12 mouse cellular contexts compared by ENCODE assay signal in genomic region chr9:115543665-115544064, GRCm38 (mm10).
DNase-seq lines count a peak whose midpoint lies in the region; ATAC-seq and TF ChIP-seq lines count a peak whose summit lies in the region.
"Had no signal": no experiment of that assay in that cellular context is flagged by ENCODE, and none has a peak within 500 bp of the region (broad histone marks: within the 10 kb centered on the region; RNA-seq: fewer than 3 reads in every experiment).

No protein-coding gene starts in this region.

- 0 out of 2 replicates have a peak, but pooled peaks cover 4% of the 10 kb centered on the region for H3K4me1 ChIP-seq in heart, embryonic 11.5 days (ENCODE audit: control insufficient read depth, insufficient read depth, low read length)
- H3K4me1 ChIP-seq in liver, adult 2 months (ENCODE audit: control insufficient read depth, insufficient read depth, low read length) = no peaks in the 10 kb centered on the region
- H3K4me1 ChIP-seq in lung, embryonic 16.5 days (replicated peaks; ENCODE audit: control insufficient read depth, insufficient read depth, low read length) = peaks cover 10% of the 10 kb centered on the region; the same call in 1 of the 2 replicates

- no peak overlapping the region for H3K27ac ChIP-seq in heart, embryonic 11.5 days (ENCODE audit: low read depth, low read length)
- H3K27ac ChIP-seq in liver, adult 2 months (replicated peaks; ENCODE audit: insufficient read depth, low read depth, low read length) = no peak overlapping the region
- H3K27ac ChIP-seq in lung, embryonic 16.5 days (ENCODE audit: low read length) = 0 out of 2 replicates have a peak overlapping the region, but pooled peaks have one; percentile 44
- H3K27ac ChIP-seq: liver, embryonic 14.5 days; midbrain, embryonic 15.5 days had no signal

- DNase-seq in heart, adult 11 months = peak; percentile 95
- DNase-seq in liver, adult 2 months (ENCODE audit: extremely low read depth, low read depth, low spot score) = peak; percentile 5
- no peak for DNase-seq in liver
- peak; percentile 65 for DNase-seq in adrenal gland, adult 2 months
- DNase-seq in gastrocnemius, postnatal 10 days = no peak
- no peak for DNase-seq in layer of hippocampus, postnatal 14 days (ENCODE audit: low spot score in 2 of 2)
- DNase-seq: cerebellum, adult 9-10 months; thymus, adult 18-20 months had no signal

- WGBS in heart, embryonic 11.5 days (ENCODE audit: insufficient replicate concordance) = 69% methylated on average over 9 of the region's 9 CpGs
- 22% methylated on average over 9 of the region's 9 CpGs for WGBS in liver, adult 2 months
- 33% methylated on average over 9 of the region's 9 CpGs for WGBS in lung, embryonic 16.5 days

- H3K4me3 ChIP-seq in heart, embryonic 11.5 days (ENCODE audit: low read depth, low read length) = no peak overlapping the region
- H3K4me3 ChIP-seq in liver, adult 2 months (ENCODE audit: insufficient read depth, low read depth, low read length) = no peak overlapping the region
- no peak overlapping the region for H3K4me3 ChIP-seq in lung, embryonic 16.5 days (ENCODE audit: low read length)
- H3K4me3 ChIP-seq: midbrain, embryonic 15.5 days had no signal

- H3K4me2 ChIP-seq in heart, embryonic 11.5 days = no peak overlapping the region
- H3K4me2 ChIP-seq in lung, embryonic 16.5 days (ENCODE audit: low read depth, low read length) = no peak overlapping the region
- H3K4me2 ChIP-seq: midbrain, embryonic 15.5 days had no signal

- TF ChIP-seq POLR2A in liver, adult 2 months (IDR thresholded peaks at IDR 0.05; ENCODE audit: extremely low read depth, insufficient read depth, low read length) = no peak

- no peaks in the 10 kb centered on the region for H3K36me3 ChIP-seq in heart, embryonic 11.5 days (ENCODE audit: control insufficient read depth, insufficient read depth, low read length)
- H3K36me3 ChIP-seq in liver, adult 2 months (ENCODE audit: control insufficient read depth, insufficient read depth, low read length) = no peaks in the 10 kb centered on the region
- no peaks in the 10 kb centered on the region for H3K36me3 ChIP-seq in lung, embryonic 16.5 days (ENCODE audit: control insufficient read depth, insufficient read depth, low read length)
- H3K36me3 ChIP-seq: midbrain, embryonic 15.5 days had no signal

- no peak overlapping the region for H3K9ac ChIP-seq in heart, embryonic 11.5 days (ENCODE audit: low read depth, low read length)
- no peak overlapping the region for H3K9ac ChIP-seq in liver, adult 2 months (ENCODE audit: low read depth, low read length)
- no peak overlapping the region for H3K9ac ChIP-seq in lung, embryonic 16.5 days (ENCODE audit: low read length)
- H3K9ac ChIP-seq: liver, embryonic 14.5 days; midbrain, embryonic 15.5 days had no signal

- TF ChIP-seq CTCF in liver, adult 2 months (IDR thresholded peaks at IDR 0.05; ENCODE audit: low read depth, low read length) = no peak

- no peaks in the 10 kb centered on the region for H3K9me3 ChIP-seq in heart, embryonic 11.5 days (replicated peaks; ENCODE audit: control insufficient read depth, low read length)
- peaks cover 4% of the 10 kb centered on the region; the same call in 1 of the 2 replicates for H3K9me3 ChIP-seq in lung, embryonic 16.5 days (ENCODE audit: control insufficient read depth, low read length)
- H3K9me3 ChIP-seq: midbrain, embryonic 15.5 days had no signal

- H3K79me2 ChIP-seq in liver, adult 2 months (ENCODE audit: control insufficient read depth, insufficient read depth, low read length) = no peaks in the 10 kb centered on the region

- no peaks in the 10 kb centered on the region for H3K27me3 ChIP-seq in heart, embryonic 11.5 days (ENCODE audit: control insufficient read depth, insufficient read depth, low read length)
- no peaks in the 10 kb centered on the region; the same call in 1 of the 2 replicates for H3K27me3 ChIP-seq in liver, adult 2 months (ENCODE audit: control insufficient read depth, insufficient read depth, low read length)
- no peaks in the 10 kb centered on the region for H3K27me3 ChIP-seq in lung, embryonic 16.5 days (ENCODE audit: control insufficient read depth, insufficient read depth, low read depth, low read length)
- H3K27me3 ChIP-seq: midbrain, embryonic 15.5 days had no signal

- no peak for ATAC-seq in heart, embryonic 11.5 days (replicated peaks; ENCODE audit: insufficient number of reproducible peaks, low FRiP score, low TSS enrichment)
- ATAC-seq in lung, embryonic 16.5 days (ENCODE audit: low read depth) = peak; percentile 74
- ATAC-seq: midbrain, embryonic 15.5 days had no signal

Comparison
In these comparisons a context has a peak if more than half of its experiments do, and no peak if none do; other contexts are left out.
1. DNase-seq: peak in heart, adult 11 months (single experiment), liver, adult 2 months (single experiment) and adrenal gland, adult 2 months (single experiment); none in liver (single experiment), gastrocnemius, postnatal 10 days (single experiment) and layer of hippocampus, postnatal 14 days (0 of 2).